ENCODE assay signal across 16 mouse cellular contexts in genomic region chr4:151752551-151752950, GRCm38 (mm10).
DNase-seq lines count a peak whose midpoint lies in the region; ATAC-seq and TF ChIP-seq lines count a peak whose summit lies in the region.
"Had no signal": no experiment of that assay in that cellular context is flagged by ENCODE, and none has a peak within 500 bp of the region (broad histone marks: within the 10 kb centered on the region; RNA-seq: fewer than 3 reads in every experiment).

No protein-coding gene starts in this region.

- H3K4me2 ChIP-seq in kidney, embryonic 14.5 days (replicated peaks; ENCODE audit: low read depth, low read length) = no peak overlapping the region
- H3K4me2 ChIP-seq: embryonic facial prominence, embryonic 15.5 days; forebrain, embryonic 12.5 days; liver, embryonic 11.5 days; stomach, embryonic 15.5 days had no signal

- H3K9me3 ChIP-seq in kidney, embryonic 14.5 days (ENCODE audit: control insufficient read depth, low read length) = no peaks in the 10 kb centered on the region
- H3K9me3 ChIP-seq: embryonic facial prominence, embryonic 15.5 days; forebrain, embryonic 12.5 days; stomach, embryonic 15.5 days had no signal

- no peak for TF ChIP-seq CTCF in testis, adult 2 months (IDR thresholded peaks at IDR 0.05; ENCODE audit: control insufficient read depth, insufficient read depth, insufficient replicate concordance, low read depth, low read length)
- no peak for TF ChIP-seq CTCF in lung, adult 2 months (IDR thresholded peaks at IDR 0.05; ENCODE audit: insufficient read depth, low read length)

- peak; percentile 32 to 34 for DNase-seq in cerebellum, postnatal 14 days
- DNase-seq in cerebellum, adult 18-20 months = no peak
- DNase-seq in kidney, adult 11 months = peak; percentile 26
- DNase-seq in testis, postnatal 10 days (ENCODE audit: low spot score) = no peak
- no peak for DNase-seq in lung, adult 2 months
- DNase-seq: adrenal gland, adult 8-10 months; B cell, adult 2 months; lung, postnatal 10 days; thymus, postnatal 36 days had no signal

- no peaks in the 10 kb centered on the region for H3K27me3 ChIP-seq in kidney, embryonic 14.5 days (ENCODE audit: control insufficient read depth, insufficient read depth, low read length)
- H3K27me3 ChIP-seq in testis, adult 2 months (ENCODE audit: control insufficient read depth, insufficient read depth, low read length) = no peaks in the 10 kb centered on the region
- H3K27me3 ChIP-seq: embryonic facial prominence, embryonic 15.5 days; forebrain, embryonic 12.5 days; stomach, embryonic 15.5 days had no signal

- H3K9ac ChIP-seq in kidney, embryonic 14.5 days (ENCODE audit: low read depth, low read length) = no peak overlapping the region
- H3K9ac ChIP-seq: embryonic facial prominence, embryonic 15.5 days; forebrain, embryonic 12.5 days; stomach, embryonic 15.5 days had no signal

- WGBS in kidney, embryonic 14.5 days = 46% methylated on average over 7 of the region's 7 CpGs
- WGBS in lung, adult 2 months = 64% methylated on average over 7 of the region's 7 CpGs

- H3K36me3 ChIP-seq in kidney, embryonic 14.5 days (ENCODE audit: control insufficient read depth, insufficient read depth, low read length) = no peaks in the 10 kb centered on the region
- H3K36me3 ChIP-seq in testis, adult 2 months (ENCODE audit: control insufficient read depth, insufficient read depth, low read length) = no peaks in the 10 kb centered on the region
- H3K36me3 ChIP-seq: embryonic facial prominence, embryonic 15.5 days; forebrain, embryonic 12.5 days; stomach, embryonic 15.5 days had no signal

- H3K27ac ChIP-seq in kidney, embryonic 14.5 days (ENCODE audit: low read depth, low read length) = no peak overlapping the region
- H3K27ac ChIP-seq in testis, adult 2 months (ENCODE audit: control insufficient read depth, insufficient read depth, low read depth, low read length) = no peak overlapping the region
- H3K27ac ChIP-seq: embryonic facial prominence, embryonic 15.5 days; forebrain, embryonic 12.5 days; stomach, embryonic 15.5 days had no signal

- ATAC-seq in kidney, embryonic 14.5 days (ENCODE audit: low FRiP score, low TSS enrichment) = no peak
- ATAC-seq: inflammation-experienced regulatory T-cells, adult 6 months had no signal

- peaks cover 11% of the 10 kb centered on the region; the same call in 1 of the 2 replicates for H3K4me1 ChIP-seq in kidney, embryonic 14.5 days (ENCODE audit: control insufficient read depth, insufficient read depth, low read length)
- H3K4me1 ChIP-seq in testis, adult 2 months (ENCODE audit: control insufficient read depth, insufficient read depth, low read length) = no peaks in the 10 kb centered on the region
- H3K4me1 ChIP-seq in lung, adult 2 months (ENCODE audit: control insufficient read depth, insufficient read depth, low read length) = no peaks in the 10 kb centered on the region; the same call in 1 of the 2 replicates
- H3K4me1 ChIP-seq: stomach, embryonic 15.5 days had no signal

- TF ChIP-seq POLR2A in testis, adult 2 months (IDR thresholded peaks at IDR 0.05; ENCODE audit: control insufficient read depth, low read depth, low read length) = 0 out of 2 replicates have a peak, but pooled peaks have one; percentile 16
- no peak for TF ChIP-seq POLR2A in lung, adult 2 months (IDR thresholded peaks at IDR 0.05; ENCODE audit: borderline replicate concordance, extremely low read depth, low read depth, low read length)

- no peak overlapping the region for H3K4me3 ChIP-seq in kidney, embryonic 14.5 days (ENCODE audit: low read length)
- H3K4me3 ChIP-seq in testis, adult 2 months (ENCODE audit: control insufficient read depth, low read depth, low read length) = no peak overlapping the region
- no peak overlapping the region for H3K4me3 ChIP-seq in lung, adult 2 months (replicated peaks; ENCODE audit: extremely low read depth, low read depth, low read length)
- H3K4me3 ChIP-seq: embryonic facial prominence, embryonic 15.5 days; forebrain, embryonic 12.5 days; stomach, embryonic 15.5 days had no signal

Comparison
In these comparisons a context has a peak if more than half of its experiments do, and no peak if none do; other contexts are left out.
1. DNase-seq: peak in cerebellum, postnatal 14 days (2 of 2) and kidney, adult 11 months (single experiment); none in cerebellum, adult 18-20 months (0 of 2), testis, postnatal 10 days (single experiment) and lung, adult 2 months (single experiment).